Mouse (Mus musculus) spleen, adult 2 months (tissue): ENCODE measurements around the gene Plxdc2. TPM values are rescaled to one million over a fixed set of nuclear protein-coding genes. Genes with fewer than 3 reads are reported as not detected.

Source experiments
- DNase-seq, 2 experiments: peaks; one replicate each; pipeline versions ENCODE4 v3.0.0 to v3.0.0-alpha.2; 2012 to 2021; ENCODE audit warnings: low spot score in 2 of 2, low read depth in 1 of 2
- H3K27ac ChIP-seq: fragments of 200-500 bp; 2 replicates; pipeline ENCODE4 v1.5.1; 2012; ENCODE audit warnings: low read length, inconsistent platforms; ENCODE audit not compliant: insufficient read depth
- H3K27me3 ChIP-seq: fragments of 200-500 bp; 2 replicates; pipeline ENCODE4 v1.6.1; 2012; ENCODE audit warnings: mild to moderate bottlenecking, moderate library complexity, low read length, inconsistent platforms; ENCODE audit not compliant: control insufficient read depth, insufficient read depth
- H3K36me3 ChIP-seq: fragments of 200-500 bp; 2 replicates; pipeline ENCODE4 v1.6.1; 2012; ENCODE audit warnings: mild to moderate bottlenecking, low read length, inconsistent platforms; ENCODE audit not compliant: control insufficient read depth, insufficient read depth
- H3K4me1 ChIP-seq: fragments of 200-500 bp; 2 replicates; pipeline ENCODE4 v1.6.1; 2011; ENCODE audit warnings: inconsistent platforms; ENCODE audit not compliant: control insufficient read depth, insufficient read depth, insufficient read length
- H3K4me3 ChIP-seq: fragments of 200-500 bp; 2 replicates; pipeline ENCODE4 v1.5.1; 2011; ENCODE audit warnings: mild to moderate bottlenecking, inconsistent platforms; ENCODE audit not compliant: insufficient read depth, insufficient read length; ENCODE audit errors: extremely low read depth
- CTCF ChIP-seq: fragments of 200-500 bp; IDR thresholded peaks from 2 replicates; pipeline ENCODE4 v1.5.1; 2011; ENCODE audit warnings: mild to moderate bottlenecking, inconsistent platforms; ENCODE audit not compliant: insufficient read depth, insufficient read length, insufficient replicate concordance; ENCODE audit errors: extremely low read depth
- POLR2A ChIP-seq: fragments of 200-500 bp; IDR thresholded peaks from 2 replicates; pipeline ENCODE4 v1.6.1; 2011; ENCODE audit warnings: low read depth, low read length, inconsistent platforms
- WGBS: fragments of 180-500 bp; shearing (Covaris S2); methylation state at CpG from one replicate; pipeline ENCODE4 v1.1.7; 2018; 5-methylcytosine and 5-hydroxymethylcytosine counted together
- polyA plus RNA-seq: library from polyadenylated mRNA; depleted of rRNA; stranded (reverse); fragments of >200 nt; gene quantifications from 2 replicates; pipeline ENCODE4 v1.2.3, GENCODE M21; 2012; rRNA removed

The Plxdc2 gene
- polyA plus RNA-seq = 1.4 and 1.5 TPM in 2 replicates

GRCm38 (mm10) chr2:16356106-16356818 lies at the start of gene Plxdc2:
Gene Plxdc2, plus strand, starts transcription at chr2:16356304.
- Histone ChIP-seq H3K36me3 (no peaks in the 10 kb centered on the region), H3K27ac (peak within 1 kb of the TSS; percentile 45; the same call in 1 of the 2 replicates), H3K4me1 (peaks cover 3% of the 10 kb centered on the region; the same call in 1 of the 2 replicates), H3K27me3 (peaks cover 9% of the 10 kb centered on the region; the same call in 1 of the 2 replicates), H3K4me3 (peak within 1 kb of the TSS; percentile 56)
- WGBS = 1% methylated on average over 45 of the region's 45 CpGs
- TF ChIP-seq CTCF = no peak
- no peak for TF ChIP-seq POLR2A
- peak in 1 of 2 experiments; percentile 20 for DNase-seq

- Histone ChIP-seq H3K27me3 (no peaks in the 10 kb centered on the region), H3K27ac (no peak overlapping the region), H3K36me3 (no peaks in the 10 kb centered on the region), H3K4me3 (no peak overlapping the region), H3K4me1 (no peaks in the 10 kb centered on the region)
- WGBS = 66% methylated on average over 2 of the region's 2 CpGs
- TF ChIP-seq CTCF (no peak), POLR2A (no peak)
- no peak for DNase-seq
Measured at GRCm38 (mm10) chr2:16310387-16310786, 45.7 kb upstream of the Plxdc2 start.

GRCm38 (mm10) chr2:16312400-16313070 lies 43.6 kb upstream of the Plxdc2 start:
- H3K36me3 ChIP-seq = no peaks in the 10 kb centered on the region
- no peak overlapping the region for H3K4me3 ChIP-seq
- no peak overlapping the region for H3K27ac ChIP-seq
- no peaks in the 10 kb centered on the region for H3K4me1 ChIP-seq
- 35% methylated on average over 4 of the region's 4 CpGs for WGBS
- H3K27me3 ChIP-seq = no peaks in the 10 kb centered on the region
- TF ChIP-seq POLR2A = no peak
- TF ChIP-seq CTCF = no peak
- DNase-seq = no peak

GRCm38 (mm10) chr2:16335194-16335781 lies 20.8 kb upstream of the Plxdc2 start:
- 23% methylated on average over 4 of the region's 4 CpGs for WGBS
- Histone ChIP-seq H3K4me1 (no peaks in the 10 kb centered on the region), H3K27ac (no peak overlapping the region), H3K4me3 (no peak overlapping the region), H3K36me3 (no peaks in the 10 kb centered on the region), H3K27me3 (no peaks in the 10 kb centered on the region)
- no peak for TF ChIP-seq POLR2A
- no peak for TF ChIP-seq CTCF
- DNase-seq = no peak

GRCm38 (mm10) chr2:16344564-16344963 lies 11.5 kb upstream of the Plxdc2 start:
- TF ChIP-seq CTCF (no peak), POLR2A (no peak)
- no peak for DNase-seq
- WGBS = 81% methylated on average over 2 of the region's 2 CpGs
- Histone ChIP-seq H3K36me3 (no peaks in the 10 kb centered on the region), H3K27me3 (no peaks in the 10 kb centered on the region), H3K4me3 (no peak overlapping the region), H3K27ac (no peak overlapping the region), H3K4me1 (no peaks in the 10 kb centered on the region)

GRCm38 (mm10) chr2:16351106-16351505 lies 5.0 kb upstream of the Plxdc2 start:
- WGBS = 29% methylated on average over 3 of the region's 3 CpGs
- Histone ChIP-seq H3K4me3 (no peak overlapping the region), H3K27ac (no peak overlapping the region), H3K4me1 (peaks cover 3% of the 10 kb centered on the region; the same call in 1 of the 2 replicates), H3K36me3 (no peaks in the 10 kb centered on the region), H3K27me3 (peaks cover 6% of the 10 kb centered on the region; the same call in 1 of the 2 replicates)
- DNase-seq = no peak
- TF ChIP-seq CTCF = no peak
- TF ChIP-seq POLR2A = no peak
